Mouse (Mus musculus) forebrain, embryonic 16.5 days (tissue): ENCODE data around the gene Elavl4. TPM values are rescaled to one million over a fixed set of nuclear protein-coding genes. Genes with fewer than 3 reads are reported as not detected.

Experiments
- ATAC-seq: fragments of 200-750 bp; cut with Nextera tagmentation; 2 replicates; pipeline ENCODE4 v1.8.0; 2017; ENCODE audit warnings: mild to moderate bottlenecking, moderate library complexity
- H3K27ac ChIP-seq: fragments of 300-500 bp; sonication (generic); 2 replicates; pipeline ENCODE4 v1.5.1; 2014; ENCODE audit warnings: low read length, control low read depth
- H3K27me3 ChIP-seq: fragments of 300-500 bp; sonication (generic); replicated peaks from 2 replicates; pipeline ENCODE4 v1.6.1; 2014; ENCODE audit warnings: low read length; ENCODE audit not compliant: control insufficient read depth, insufficient read depth
- H3K36me3 ChIP-seq: fragments of 300-500 bp; sonication (generic); 2 replicates; pipeline ENCODE4 v1.6.1; 2014; ENCODE audit not compliant: control insufficient read depth, insufficient read depth
- H3K4me1 ChIP-seq: fragments of 300-500 bp; sonication (generic); replicated peaks from 2 replicates; pipeline ENCODE4 v1.6.1; 2014; ENCODE audit warnings: low read length; ENCODE audit not compliant: control insufficient read depth, insufficient read depth
- H3K4me2 ChIP-seq: fragments of 300-500 bp; sonication (generic); 2 replicates; pipeline ENCODE4 v1.6.1; 2014; ENCODE audit warnings: mild to moderate bottlenecking, low read length, control low read depth
- H3K4me3 ChIP-seq: fragments of 300-500 bp; sonication (generic); replicated peaks from 2 replicates; pipeline ENCODE4 v1.5.1; 2014; ENCODE audit warnings: mild to moderate bottlenecking, low read length, control low read depth
- H3K9ac ChIP-seq: fragments of 300-500 bp; sonication (generic); replicated peaks from 2 replicates; pipeline ENCODE4 v1.6.1; 2014; ENCODE audit warnings: low read depth, low read length, control low read depth
- H3K9me3 ChIP-seq: fragments of 300-500 bp; sonication (generic); 2 replicates; pipeline ENCODE4 v1.6.1; 2016; ENCODE audit warnings: low read length; ENCODE audit not compliant: control insufficient read depth
- WGBS: fragments of 180-500 bp; shearing (Covaris S2); extraction: QIAGEN DNeasy Blood & Tissue Kit; methylation state at CpG from one replicate; pipeline ENCODE4 v1.1.7; 2014; 5-methylcytosine and 5-hydroxymethylcytosine counted together
- polyA plus RNA-seq: library from polyadenylated mRNA; unstranded; fragments of >200 nt; fragmentation: Nextera tagmentation; extraction: Ambion mirVana; gene quantifications from 2 replicates; pipeline ENCODE4 v1.2.1, GENCODE M21; 2015

Elavl4 gene
- 254 and 259 TPM in 2 replicates for polyA plus RNA-seq

DNA sequence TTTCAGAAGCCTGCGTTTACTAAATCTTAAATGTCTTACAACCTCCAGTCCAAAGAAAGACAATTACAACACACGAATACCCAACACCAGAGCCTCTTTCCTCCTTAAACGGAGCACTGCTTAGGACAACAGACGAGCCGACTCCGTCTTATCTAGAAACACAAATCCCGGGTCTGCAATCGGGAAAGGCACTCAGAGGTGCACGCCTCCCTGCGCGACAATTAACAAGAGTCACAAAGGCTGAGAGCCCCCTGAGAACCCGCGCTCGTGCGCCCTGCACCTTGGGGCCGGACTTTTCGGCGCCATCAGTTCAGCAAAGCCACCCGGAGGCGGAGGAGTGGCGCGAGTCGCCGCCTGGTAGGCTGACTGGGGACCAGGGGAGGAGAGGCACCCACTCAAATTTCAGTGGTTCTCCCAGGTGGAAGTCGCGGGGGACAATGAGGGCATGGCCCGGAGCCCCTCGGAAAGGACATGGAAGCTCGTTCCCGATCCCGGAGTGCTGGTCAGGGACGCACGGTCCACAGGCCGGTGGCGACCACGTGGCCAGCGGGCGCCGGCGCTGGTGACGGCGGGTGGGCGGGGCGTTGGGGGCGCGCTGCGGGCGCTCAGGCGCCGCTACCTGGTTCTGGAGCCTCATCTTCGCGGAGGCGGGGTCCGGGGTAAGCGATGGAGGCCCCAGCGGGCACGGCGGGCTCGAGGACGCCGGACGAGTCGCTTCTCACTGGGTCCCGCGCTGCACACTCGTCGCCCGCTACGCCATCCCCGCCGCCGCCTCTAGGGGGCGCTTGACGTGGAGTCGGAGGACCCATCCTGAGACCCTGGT lies at the start of gene Elavl4:
Gene Elavl4 (minus strand): TSS at position 732 of the 823 bp plus-strand sequence.
- peak within 1 kb of the TSS; percentile 71 for H3K27ac ChIP-seq
- H3K4me2 ChIP-seq = peak within 1 kb of the TSS; percentile 58
- peak within 1 kb of the TSS; percentile 66 for H3K4me3 ChIP-seq
- H3K4me1 ChIP-seq = peaks cover 8% of the 10 kb centered on the region
- peak within 1 kb of the TSS; percentile 77 for H3K9ac ChIP-seq
- H3K9me3 ChIP-seq = no peaks in the 10 kb centered on the region
- no peaks in the 10 kb centered on the region for H3K27me3 ChIP-seq
- no peaks in the 10 kb centered on the region for H3K36me3 ChIP-seq
- peak; percentile 93 for ATAC-seq
- WGBS = under 1% methylated on average over 74 of the region's 75 CpGs

DNA sequence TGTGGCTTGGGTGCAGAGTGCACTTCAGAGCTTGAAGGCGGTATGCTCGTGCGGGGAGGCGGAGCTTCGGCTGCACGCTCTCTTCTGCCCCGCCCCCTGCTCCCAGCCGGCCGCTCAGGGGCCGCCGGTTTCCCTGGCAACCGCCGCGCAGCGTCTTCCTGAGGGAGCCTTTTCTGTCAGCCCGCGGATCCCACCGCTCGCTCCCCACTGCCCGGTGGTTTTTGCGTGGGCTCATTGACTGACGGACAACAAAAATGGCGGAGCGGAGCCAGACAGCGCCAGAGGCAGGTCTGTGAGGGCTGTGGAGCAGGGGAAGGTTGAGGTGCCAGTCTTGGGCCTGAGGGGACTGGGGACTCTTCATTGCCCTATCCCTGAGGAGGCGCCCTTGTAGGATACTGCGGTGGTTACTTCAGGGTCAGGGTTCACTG lies 45.9 kb upstream of the Elavl4 start, which contains the start of gene Agbl4:
Gene Agbl4 (plus strand): TSS at position 44 of the 428 bp plus-strand sequence.
- Histone ChIP-seq H3K9me3 (no peaks in the 10 kb centered on the region), H3K27me3 (no peaks in the 10 kb centered on the region), H3K9ac (peak within 1 kb of the TSS; percentile 66), H3K4me2 (peak within 1 kb of the TSS; percentile 79), H3K4me3 (peak within 1 kb of the TSS; percentile 74), H3K27ac (no peak within 1 kb of the TSS), H3K36me3 (no peaks in the 10 kb centered on the region), H3K4me1 (peaks cover 10% of the 10 kb centered on the region)
- WGBS = under 1% methylated on average over 27 of the region's 27 CpGs
- peak; percentile 100 for ATAC-seq

DNA sequence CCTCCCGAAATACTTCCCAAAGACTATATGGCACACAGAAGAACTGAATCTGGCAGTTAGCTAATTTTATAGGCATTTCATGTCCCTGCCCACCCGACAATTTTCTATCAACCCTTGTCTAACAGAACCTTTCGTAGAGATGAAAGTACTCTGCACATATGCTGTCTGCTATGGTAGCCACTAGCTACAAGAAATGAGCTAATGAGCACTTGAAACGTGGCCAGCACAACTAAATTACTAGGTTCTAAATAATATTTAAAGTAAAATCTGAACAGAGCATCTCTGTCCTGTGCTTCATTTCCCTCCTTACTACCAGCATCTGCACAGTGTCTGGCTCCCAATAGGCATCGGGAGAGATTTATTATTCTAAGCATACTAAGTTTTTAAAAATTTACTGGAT lies 44.5 kb upstream of the Elavl4 start:
- H3K27ac ChIP-seq = no peak overlapping the region
- no peak for ATAC-seq
- WGBS = 21% methylated on average over 5 of the region's 5 CpGs
- H3K27me3 ChIP-seq = no peaks in the 10 kb centered on the region
- no peak overlapping the region for H3K4me2 ChIP-seq
- H3K36me3 ChIP-seq = no peaks in the 10 kb centered on the region
- peaks cover 10% of the 10 kb centered on the region for H3K4me1 ChIP-seq
- H3K9ac ChIP-seq = no peak overlapping the region
- H3K9me3 ChIP-seq = no peaks in the 10 kb centered on the region
- H3K4me3 ChIP-seq = no peak overlapping the region

DNA sequence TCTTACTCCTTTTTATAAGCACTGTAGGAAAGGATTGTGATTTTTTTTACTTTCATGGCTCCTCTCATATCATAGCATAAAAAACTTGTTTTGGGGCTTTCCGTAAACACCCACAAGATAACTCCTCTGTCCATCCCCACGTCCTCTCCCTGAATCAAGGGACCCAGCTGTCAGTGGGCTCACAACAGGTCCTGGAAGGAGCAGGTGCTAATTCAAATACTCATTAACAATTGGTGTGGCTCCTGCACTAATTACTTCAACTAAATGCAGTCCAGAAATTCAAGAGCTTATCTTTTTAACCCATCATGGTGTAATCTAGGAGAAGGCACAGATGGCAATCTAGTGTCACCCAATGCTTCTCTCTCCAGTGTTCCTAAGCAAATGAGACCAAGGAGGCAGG lies 8.9 kb upstream of the Elavl4 start:
- Histone ChIP-seq H3K4me2 (no peak overlapping the region), H3K9ac (no peak overlapping the region), H3K9me3 (no peaks in the 10 kb centered on the region), H3K27ac (no peak overlapping the region), H3K4me3 (no peak overlapping the region), H3K36me3 (no peaks in the 10 kb centered on the region), H3K4me1 (no peaks in the 10 kb centered on the region), H3K27me3 (no peaks in the 10 kb centered on the region)
- ATAC-seq = no peak
- 54% methylated on average over 2 of the region's 2 CpGs for WGBS

DNA sequence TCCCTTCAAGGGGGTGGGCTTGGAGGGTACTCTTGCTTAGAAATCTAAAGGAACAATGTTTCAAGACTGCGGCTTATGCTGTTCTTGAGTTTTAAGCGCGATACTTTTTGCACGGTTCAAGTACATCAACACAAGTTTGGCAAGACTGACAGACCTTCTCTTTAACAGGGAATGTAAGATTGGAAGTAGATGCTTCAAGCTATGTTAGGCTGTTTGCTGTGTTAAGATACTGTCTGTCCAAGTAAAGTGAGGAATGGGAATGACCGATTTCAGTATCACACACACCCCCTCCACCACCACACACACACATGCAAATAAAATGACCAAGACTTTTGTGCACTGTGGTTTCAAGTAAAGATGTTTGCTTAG lies 276 bp upstream of the Elavl4 start:
- H3K4me2 ChIP-seq = peak overlapping the region; percentile 58
- H3K27ac ChIP-seq = peak overlapping the region; percentile 71; the same call in 1 of the 2 replicates
- ATAC-seq = no peak; the same call in 1 of the 2 replicates
- no peaks in the 10 kb centered on the region for H3K9me3 ChIP-seq
- H3K27me3 ChIP-seq = no peaks in the 10 kb centered on the region
- peak overlapping the region; percentile 66 for H3K4me3 ChIP-seq
- peak overlapping the region; percentile 77 for H3K9ac ChIP-seq
- H3K36me3 ChIP-seq = no peaks in the 10 kb centered on the region
- H3K4me1 ChIP-seq = peaks cover 8% of the 10 kb centered on the region
- 4% methylated on average over 5 of the region's 5 CpGs for WGBS

DNA sequence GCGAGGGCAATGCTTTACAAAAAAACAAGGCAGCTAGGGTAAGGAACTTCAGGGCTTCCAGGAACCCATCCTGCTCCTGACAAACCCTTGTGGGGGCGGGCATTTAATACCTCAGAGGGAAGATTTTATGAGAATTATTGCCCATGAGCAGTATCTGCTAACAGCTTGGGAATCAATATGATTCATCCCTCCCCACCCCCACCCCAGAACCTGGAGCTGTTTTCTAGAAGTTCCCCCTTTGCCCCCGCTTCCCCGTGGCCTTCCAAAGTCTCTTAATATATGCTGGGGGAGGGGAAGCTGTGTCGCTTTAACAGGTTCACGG lies 892 bp downstream of the Elavl4 start:
- no peaks in the 10 kb centered on the region for H3K36me3 ChIP-seq
- WGBS = 5% methylated on average over 6 of the region's 6 CpGs
- peak overlapping the region; percentile 77 for H3K9ac ChIP-seq
- no peak; the same call in 1 of the 2 replicates for ATAC-seq
- peak overlapping the region; percentile 58 for H3K4me2 ChIP-seq
- H3K4me3 ChIP-seq = peak overlapping the region; percentile 66
- H3K9me3 ChIP-seq = no peaks in the 10 kb centered on the region
- no peaks in the 10 kb centered on the region for H3K27me3 ChIP-seq
- H3K27ac ChIP-seq = peak overlapping the region; percentile 71
- H3K4me1 ChIP-seq = peaks cover 8% of the 10 kb centered on the region

DNA sequence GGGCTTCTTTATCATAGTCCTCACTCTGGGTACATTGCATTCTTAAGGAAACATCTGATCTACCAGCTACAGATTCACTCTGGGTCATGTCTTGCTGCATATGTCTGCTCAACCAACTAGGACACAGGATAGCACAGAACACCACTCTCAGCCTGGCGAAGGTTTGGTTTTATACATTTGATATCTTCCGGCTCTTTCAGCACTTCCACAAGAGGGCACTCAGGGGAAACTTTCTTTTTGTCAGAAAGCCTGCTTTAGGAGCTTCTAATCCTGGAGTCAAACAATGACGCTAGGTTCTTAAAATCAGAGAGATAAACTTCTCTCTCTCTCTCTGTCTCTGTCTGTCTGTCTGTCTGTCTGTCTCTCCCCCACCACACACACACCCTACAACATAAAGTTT lies 27.8 kb downstream of the Elavl4 start:
- H3K4me1 ChIP-seq = no peaks in the 10 kb centered on the region
- H3K9ac ChIP-seq = no peak overlapping the region
- no peak overlapping the region for H3K4me3 ChIP-seq
- no peaks in the 10 kb centered on the region for H3K27me3 ChIP-seq
- H3K27ac ChIP-seq = no peak overlapping the region
- WGBS = 64% methylated on average over 3 of the region's 3 CpGs
- no peaks in the 10 kb centered on the region for H3K9me3 ChIP-seq
- H3K36me3 ChIP-seq = no peaks in the 10 kb centered on the region
- no peak overlapping the region for H3K4me2 ChIP-seq
- no peak for ATAC-seq

DNA sequence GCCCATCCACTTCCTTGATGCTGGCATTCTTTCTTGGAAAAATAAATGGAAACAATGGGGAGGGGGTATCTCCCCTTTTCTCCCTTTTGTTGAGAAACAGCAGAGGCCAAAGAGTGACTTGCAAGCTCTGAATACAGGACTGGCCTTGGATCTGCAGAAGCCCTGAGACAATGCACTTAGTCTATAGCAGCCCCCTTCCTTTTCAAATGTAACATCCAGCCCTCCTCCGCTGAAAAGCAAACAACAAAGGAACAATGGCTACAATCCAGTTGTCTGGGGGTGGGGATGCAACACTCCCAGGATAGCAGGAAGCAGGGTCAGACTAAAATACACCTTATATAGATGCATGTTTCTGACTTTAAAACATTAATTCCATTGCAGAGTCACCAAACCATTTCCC lies 39.6 kb downstream of the Elavl4 start:
- WGBS = 17% methylated on average over 1 of the region's 1 CpGs
- ATAC-seq = no peak

DNA sequence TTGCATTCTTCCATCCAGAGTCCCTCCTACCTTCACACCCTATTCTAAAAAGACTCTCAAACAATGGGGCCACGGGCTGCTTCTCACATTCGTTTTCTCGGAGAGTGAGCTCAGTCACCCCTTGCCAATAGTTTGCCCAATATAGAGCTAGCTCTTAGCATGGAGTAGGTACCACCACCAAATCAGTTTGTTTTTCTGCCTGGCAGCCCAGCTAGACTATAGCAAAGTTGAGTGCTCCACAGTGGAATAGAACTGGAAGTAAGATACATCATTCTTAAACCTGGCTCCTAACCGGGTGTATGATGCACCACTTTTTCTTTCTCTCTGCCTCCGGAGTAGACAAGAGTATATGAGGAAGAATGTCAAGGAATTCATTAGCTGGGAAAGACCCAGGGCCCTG lies 44.7 kb downstream of the Elavl4 start:
- no peak overlapping the region for H3K4me3 ChIP-seq
- no peak overlapping the region for H3K4me2 ChIP-seq
- ATAC-seq = no peak
- H3K27me3 ChIP-seq = no peaks in the 10 kb centered on the region
- WGBS = 52% methylated on average over 5 of the region's 5 CpGs
- no peaks in the 10 kb centered on the region; the same call in 1 of the 2 replicates for H3K4me1 ChIP-seq
- no peak overlapping the region for H3K27ac ChIP-seq
- H3K9ac ChIP-seq = no peak overlapping the region
- H3K36me3 ChIP-seq = no peaks in the 10 kb centered on the region
- no peaks in the 10 kb centered on the region for H3K9me3 ChIP-seq

More for the DNA sequence above, 39.6 kb downstream of the Elavl4 start:
- Histone ChIP-seq H3K4me3 (no peak overlapping the region), H3K36me3 (no peaks in the 10 kb centered on the region), H3K4me2 (no peak overlapping the region), H3K9ac (no peak overlapping the region), H3K27ac (no peak overlapping the region), H3K9me3 (no peaks in the 10 kb centered on the region), H3K4me1 (no peaks in the 10 kb centered on the region), H3K27me3 (no peaks in the 10 kb centered on the region)
